Mouse (Mus musculus) cortical plate, adult 2 months (tissue): ENCODE measurements around the gene Hcn1.

ENCODE experiments used
- CTCF ChIP-seq: fragments of 200-500 bp; IDR thresholded peaks from 2 replicates; pipeline ENCODE4 v1.5.1; 2011; ENCODE audit warnings: mild to moderate bottlenecking, control low read depth, low read length; ENCODE audit not compliant: insufficient read depth; ENCODE audit errors: extremely low read depth
- POLR2A ChIP-seq: fragments of 200-500 bp; IDR thresholded peaks from 2 replicates; pipeline ENCODE4 v1.6.1; 2011; ENCODE audit warnings: mild to moderate bottlenecking, low read length, control low read depth; ENCODE audit not compliant: insufficient read depth; ENCODE audit errors: extremely low read depth

DNA sequence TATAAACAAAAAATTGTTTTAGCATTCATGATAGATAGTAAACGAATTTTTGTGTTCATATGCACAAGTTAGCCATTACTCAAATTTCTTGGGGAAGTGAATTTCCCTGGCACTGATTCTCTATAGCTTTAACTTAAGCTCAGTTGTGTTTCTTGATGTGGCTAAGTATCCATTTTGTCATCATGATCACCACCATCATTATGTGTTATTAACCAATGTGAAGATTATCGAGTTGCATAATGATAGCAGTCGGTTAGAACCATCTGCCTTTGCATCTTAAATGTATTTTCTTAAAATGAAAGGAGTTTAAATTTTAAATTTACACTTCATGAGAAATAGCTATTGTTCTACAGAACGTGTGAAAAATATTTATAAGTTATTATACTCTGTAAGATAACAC, 426.5 kb downstream of the Hcn1 start:
- no peak for TF ChIP-seq CTCF
- TF ChIP-seq POLR2A: no peak
